Mouse (Mus musculus) stomach, embryonic 15.5 days (tissue): ENCODE results near the gene Acot1. TPM values are rescaled to one million over a fixed set of nuclear protein-coding genes. Genes with fewer than 3 reads are reported as not detected.
"Not testable (repeated sequence)": the region's sequence is repeated elsewhere in the genome, so short reads cannot be mapped to it uniquely, and the experiment has no call there.

Experiments
- ATAC-seq: fragments of 200-750 bp; cut with Nextera tagmentation; 2 replicates; pipeline ENCODE4 v1.8.0; 2017; ENCODE audit warnings: low read depth, moderate number of reproducible peaks, moderate TSS enrichment; ENCODE audit not compliant: insufficient read depth, low FRiP score
- H3K27ac ChIP-seq: fragments of 300-500 bp; sonication (generic); 2 replicates; pipeline ENCODE4 v1.5.1; 2015; ENCODE audit warnings: mild to moderate bottlenecking, inconsistent platforms
- H3K27me3 ChIP-seq: fragments of 300-500 bp; sonication (generic); replicated peaks from 2 replicates; pipeline ENCODE4 v1.6.1; 2015; ENCODE audit warnings: inconsistent platforms
- H3K36me3 ChIP-seq: fragments of 300-500 bp; sonication (generic); 2 replicates; pipeline ENCODE4 v1.6.1; 2015; ENCODE audit warnings: inconsistent platforms
- H3K4me1 ChIP-seq: fragments of 300-500 bp; sonication (generic); 2 replicates; pipeline ENCODE4 v1.6.1; 2015; ENCODE audit warnings: inconsistent platforms
- H3K4me2 ChIP-seq: fragments of 300-500 bp; sonication (generic); 2 replicates; pipeline ENCODE4 v1.6.1; 2015; ENCODE audit warnings: mild to moderate bottlenecking, inconsistent platforms
- H3K4me3 ChIP-seq: fragments of 300-500 bp; sonication (generic); replicated peaks from 2 replicates; pipeline ENCODE4 v1.5.1; 2015; ENCODE audit warnings: inconsistent platforms
- H3K9ac ChIP-seq: fragments of 300-500 bp; sonication (generic); 2 replicates; pipeline ENCODE4 v1.6.1; 2015; ENCODE audit warnings: inconsistent platforms
- H3K9me3 ChIP-seq: fragments of 300-500 bp; sonication (generic); 2 replicates; pipeline ENCODE4 v1.6.1; 2016; ENCODE audit warnings: inconsistent platforms
- WGBS: fragments of 180-500 bp; shearing (Covaris S2); methylation state at CpG from one replicate; pipeline ENCODE4 v1.1.7; 2015; 5-methylcytosine and 5-hydroxymethylcytosine counted together
- polyA plus RNA-seq: library from polyadenylated mRNA; unstranded; fragments of >200 nt; fragmentation: Nextera tagmentation; extraction: Ambion mirVana; gene quantifications from 2 replicates; pipeline ENCODE4 v1.2.1, GENCODE M21; 2015

The Acot1 gene
- polyA plus RNA-seq, 1 experiment from 2014 or later: 51.1 TPM

DNA sequence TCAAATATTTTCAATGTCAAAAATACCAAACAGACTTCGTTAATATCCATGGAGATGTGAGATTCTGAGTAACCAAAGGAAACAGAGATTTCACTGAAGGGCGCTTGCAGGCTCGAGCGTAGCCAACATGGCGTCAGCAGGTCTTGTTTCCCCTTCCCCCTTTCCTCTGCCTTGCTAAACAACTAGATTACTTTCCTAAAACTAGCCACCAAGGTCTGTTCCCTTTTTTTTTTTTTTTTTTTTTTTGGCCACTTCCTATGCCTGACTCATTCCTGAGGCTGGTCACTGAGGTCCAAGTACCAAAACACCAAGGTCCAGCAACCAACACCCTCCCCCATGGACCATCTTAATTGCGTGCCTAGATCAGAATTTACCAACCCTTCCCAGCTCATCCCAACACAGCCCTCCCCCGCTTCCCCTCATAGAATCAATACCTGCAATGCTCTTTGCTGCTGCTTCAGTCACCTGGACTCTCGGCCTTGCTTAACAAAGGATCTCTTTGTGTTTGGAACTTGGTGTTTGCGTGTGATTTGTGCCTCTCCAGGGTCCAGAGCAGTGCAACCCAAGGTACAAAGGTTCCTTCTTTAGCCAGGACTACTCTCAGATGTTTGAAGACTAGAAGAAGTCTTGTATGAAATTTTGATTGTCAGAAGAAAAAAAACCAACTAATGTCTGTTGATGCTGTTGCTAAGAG, 13.9 kb downstream of the Acot1 start:
- H3K27me3 ChIP-seq: no peaks in the 10 kb centered on the region
- no peak overlapping the region for H3K9ac ChIP-seq
- peak; percentile 51; the same call in 1 of the 2 replicates for ATAC-seq
- no peaks in the 10 kb centered on the region for H3K36me3 ChIP-seq
- H3K4me2 ChIP-seq: no peak overlapping the region
- H3K4me1 ChIP-seq: no peaks in the 10 kb centered on the region
- no peak overlapping the region for H3K4me3 ChIP-seq
- H3K27ac ChIP-seq: no peak overlapping the region
- 78% methylated on average over 9 of the region's 9 CpGs for WGBS
- H3K9me3 ChIP-seq: no peaks in the 10 kb centered on the region

DNA sequence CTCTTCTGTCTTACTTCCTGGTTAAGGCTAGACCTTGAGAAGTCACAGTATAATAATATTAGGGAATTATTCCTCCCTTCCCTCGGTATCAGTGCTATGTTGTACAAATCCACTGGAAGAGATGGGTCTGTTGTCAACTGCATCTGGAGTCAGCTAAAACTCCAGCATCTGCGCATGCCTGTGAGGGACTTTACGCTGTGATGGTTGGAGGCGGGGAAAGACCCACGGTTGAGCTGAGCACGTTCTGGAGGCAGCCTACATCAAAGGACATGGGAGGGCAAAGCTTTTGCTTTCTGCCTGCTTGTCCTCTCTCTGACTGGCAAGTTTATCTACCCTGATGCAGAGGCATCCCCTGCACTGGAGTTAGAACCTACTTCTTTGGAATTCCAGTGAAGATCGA, 16.6 kb downstream of the Acot1 start:
- Histone ChIP-seq H3K27ac (no peak overlapping the region), H3K9me3 (no peaks in the 10 kb centered on the region), H3K36me3 (no peaks in the 10 kb centered on the region), H3K27me3 (no peaks in the 10 kb centered on the region), H3K4me3 (no peak overlapping the region), H3K9ac (no peak overlapping the region), H3K4me2 (no peak overlapping the region), H3K4me1 (no peaks in the 10 kb centered on the region)
- no peak for ATAC-seq
- 79% methylated on average over 7 of the region's 7 CpGs for WGBS

DNA sequence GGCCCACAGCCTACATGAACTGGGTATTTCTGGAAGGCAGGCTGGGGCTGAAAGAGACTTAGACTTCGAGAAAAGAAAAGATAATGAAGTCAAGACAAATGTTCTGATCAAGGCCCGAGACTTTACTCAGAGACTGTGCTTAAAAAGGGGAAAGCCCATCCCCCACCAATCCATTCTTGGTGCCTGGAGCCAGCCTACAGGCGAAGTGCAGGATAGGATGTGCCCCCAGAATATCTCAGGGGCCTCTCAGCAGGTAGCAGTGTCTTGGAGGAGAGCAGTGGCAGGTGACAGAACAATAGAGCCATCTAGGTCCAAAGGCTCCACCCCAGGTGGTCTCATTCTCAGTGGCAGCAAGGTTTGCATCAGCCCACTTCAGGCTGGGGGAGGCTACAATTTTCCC, 19.0 kb downstream of the Acot1 start:
- not testable (repeated sequence) for H3K4me2 ChIP-seq, H3K27ac ChIP-seq, H3K27me3 ChIP-seq, H3K4me1 ChIP-seq, H3K9ac ChIP-seq, H3K9me3 ChIP-seq, H3K4me3 ChIP-seq, H3K36me3 ChIP-seq, ATAC-seq
- 69% methylated on average over 3 of the region's 3 CpGs for WGBS

DNA sequence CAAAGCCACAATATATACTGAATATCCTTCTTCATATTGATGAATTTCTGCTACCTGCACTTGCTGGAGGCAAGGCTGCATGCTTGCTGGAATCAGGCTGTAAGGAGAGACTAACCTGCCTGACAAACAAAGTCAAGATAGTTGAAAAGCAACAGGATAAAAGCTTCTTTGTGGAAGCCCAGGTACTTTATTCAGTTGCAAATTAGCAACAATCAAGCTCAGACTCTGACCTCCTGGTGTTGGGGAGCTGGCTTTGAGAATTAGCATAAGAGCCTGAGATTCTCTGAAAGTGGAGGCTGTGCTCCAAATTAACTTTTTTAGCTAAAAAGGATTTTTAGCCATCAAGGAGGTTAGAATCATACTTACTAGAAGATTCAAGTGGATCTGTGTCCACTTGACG, 19.8 kb downstream of the Acot1 start:
- WGBS: 91% methylated on average over 1 of the region's 1 CpGs
- not testable (repeated sequence) for H3K9ac ChIP-seq, H3K27me3 ChIP-seq, H3K27ac ChIP-seq, H3K4me1 ChIP-seq, H3K9me3 ChIP-seq, ATAC-seq, H3K4me2 ChIP-seq, H3K36me3 ChIP-seq, H3K4me3 ChIP-seq

DNA sequence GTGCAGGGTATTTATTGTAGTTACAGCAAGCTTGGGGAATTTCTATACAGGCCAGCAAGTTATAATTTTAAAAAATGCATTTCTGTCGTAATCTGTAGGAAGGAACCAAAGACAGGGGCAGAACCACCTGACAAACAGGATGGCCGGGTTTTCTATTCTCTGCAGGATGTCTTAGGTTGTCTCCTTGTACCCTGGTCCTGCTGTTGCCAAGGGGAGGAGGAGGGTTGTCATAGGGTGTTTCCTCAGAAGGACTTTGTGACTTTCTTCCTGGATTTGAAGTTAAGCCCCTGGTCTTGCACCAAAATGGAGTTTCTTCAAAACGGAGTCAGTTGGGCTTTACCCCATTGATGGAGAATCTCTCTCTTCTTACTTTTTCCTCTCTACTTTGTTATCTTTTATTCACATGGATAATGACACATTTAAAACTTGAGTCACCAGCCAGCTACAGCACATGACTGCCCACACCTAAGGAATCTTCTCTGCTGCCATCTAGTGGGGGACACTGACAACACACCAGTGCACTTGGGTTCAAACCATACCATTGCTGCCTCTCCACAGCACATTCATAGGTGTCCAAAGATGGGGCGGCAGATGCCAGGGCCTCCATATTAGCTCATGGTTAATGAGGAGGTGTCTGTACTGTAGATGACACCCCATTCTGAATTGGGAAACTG, 21.5 kb downstream of the Acot1 start:
- Histone ChIP-seq H3K4me3 (no peak overlapping the region), H3K4me2 (no peak overlapping the region), H3K27ac (no peak overlapping the region), H3K4me1 (no peaks in the 10 kb centered on the region), H3K9me3 (no peaks in the 10 kb centered on the region), H3K36me3 (no peaks in the 10 kb centered on the region), H3K27me3 (no peaks in the 10 kb centered on the region), H3K9ac (no peak overlapping the region)
- 58% methylated on average over 4 of the region's 4 CpGs for WGBS
- ATAC-seq: 0 out of 2 replicates have a peak, but pooled peaks have one; percentile 39

DNA sequence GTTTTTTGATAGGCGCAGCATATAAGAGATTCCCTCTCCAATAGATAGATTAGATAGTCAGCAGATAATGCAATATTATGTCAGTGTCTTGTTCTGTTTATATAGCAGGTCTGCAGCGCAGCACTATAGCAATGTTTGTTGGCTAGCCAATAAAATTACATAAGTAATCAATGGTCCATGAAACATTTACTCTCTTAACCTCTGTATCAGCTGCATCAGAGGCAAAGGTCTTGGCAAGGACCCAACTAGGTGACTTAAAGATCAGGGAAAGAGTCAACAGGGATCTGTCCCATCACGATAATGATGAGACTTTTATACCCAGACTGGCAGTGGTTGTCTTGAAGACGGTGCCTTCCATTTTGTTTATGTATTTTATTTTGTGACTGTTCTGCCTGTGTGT, 23.6 kb downstream of the Acot1 start:
- no peaks in the 10 kb centered on the region for H3K27me3 ChIP-seq
- WGBS: 84% methylated on average over 4 of the region's 4 CpGs
- H3K4me1 ChIP-seq: no peaks in the 10 kb centered on the region
- no peak overlapping the region for H3K4me3 ChIP-seq
- ATAC-seq: no peak
- no peak overlapping the region for H3K9ac ChIP-seq
- no peaks in the 10 kb centered on the region for H3K9me3 ChIP-seq
- no peaks in the 10 kb centered on the region for H3K36me3 ChIP-seq
- H3K27ac ChIP-seq: no peak overlapping the region
- H3K4me2 ChIP-seq: no peak overlapping the region

DNA sequence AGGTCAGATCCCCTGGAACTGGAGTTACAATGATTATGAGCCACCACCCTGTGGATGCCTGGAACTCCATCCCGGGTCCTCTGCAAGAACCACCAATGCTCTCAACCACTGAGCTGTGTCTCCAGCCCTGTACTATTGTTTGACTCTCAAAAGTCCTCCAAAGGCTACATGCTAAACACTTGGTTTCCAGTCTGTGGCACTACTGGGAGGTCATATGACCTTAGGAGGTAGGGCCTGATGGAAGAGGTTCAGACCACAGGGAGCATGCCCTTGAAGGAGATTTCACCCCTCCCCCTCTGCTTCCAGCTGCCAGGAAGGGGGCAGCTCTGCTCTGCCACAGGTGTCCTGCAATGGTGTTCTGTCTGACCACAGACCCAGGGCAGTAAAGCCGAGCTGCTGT, 24.0 kb downstream of the Acot1 start:
- not testable (repeated sequence) for H3K9me3 ChIP-seq, H3K9ac ChIP-seq, H3K4me3 ChIP-seq, ATAC-seq, H3K4me2 ChIP-seq, H3K4me1 ChIP-seq, H3K27me3 ChIP-seq, H3K36me3 ChIP-seq, H3K27ac ChIP-seq
- 74% methylated on average over 2 of the region's 2 CpGs for WGBS

DNA sequence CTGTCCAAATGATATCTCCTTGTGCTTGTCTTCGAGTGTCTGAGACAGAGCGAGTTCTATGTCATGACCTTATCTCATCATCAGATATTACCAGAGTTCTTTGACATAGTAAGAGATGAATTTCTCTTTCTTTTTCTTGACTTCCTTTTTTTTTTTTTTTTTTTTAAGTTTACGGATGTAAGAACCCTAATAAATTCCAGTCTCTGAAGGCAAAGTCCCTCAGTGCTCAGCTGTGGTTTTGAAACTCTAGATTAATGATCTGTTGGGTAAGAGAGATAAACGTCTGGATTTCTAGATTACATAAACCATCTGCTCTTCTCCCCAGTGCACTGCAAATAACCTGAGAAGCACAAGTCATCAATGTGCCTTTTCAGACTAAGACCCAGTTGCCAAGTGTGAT, 24.8 kb downstream of the Acot1 start:
- H3K4me3 ChIP-seq: no peak overlapping the region
- no peak overlapping the region for H3K27ac ChIP-seq
- no peaks in the 10 kb centered on the region for H3K27me3 ChIP-seq
- H3K9ac ChIP-seq: no peak overlapping the region
- WGBS: 29% methylated on average over 4 of the region's 4 CpGs
- no peaks in the 10 kb centered on the region for H3K4me1 ChIP-seq
- H3K4me2 ChIP-seq: no peak overlapping the region
- no peak for ATAC-seq
- H3K9me3 ChIP-seq: no peaks in the 10 kb centered on the region
- no peaks in the 10 kb centered on the region for H3K36me3 ChIP-seq

DNA sequence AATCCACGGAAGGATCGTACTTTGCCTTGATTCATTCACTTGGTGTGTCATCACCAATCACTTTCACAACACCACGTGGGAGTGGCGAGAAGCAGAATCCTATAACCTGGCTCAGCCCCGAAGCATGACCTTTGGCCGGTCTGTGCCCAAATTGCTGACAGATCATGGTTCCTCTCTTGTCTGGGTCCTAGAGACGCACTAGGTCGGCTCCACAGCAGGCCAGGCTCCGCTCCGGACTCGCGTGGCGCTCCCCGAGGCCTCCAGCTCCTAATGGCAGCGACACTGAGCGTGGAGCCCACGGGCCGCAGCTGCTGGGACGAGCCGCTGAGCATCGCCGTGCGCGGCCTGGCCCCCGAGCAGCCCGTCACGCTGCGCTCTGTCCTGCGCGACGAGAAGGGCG, 29.0 kb downstream of the Acot1 start, which contains the start of gene Acot4:
Acot4 (plus strand) TSS at position 139 of the 400 bp plus-strand sequence.
- H3K9me3 ChIP-seq, ATAC-seq, H3K36me3 ChIP-seq, H3K4me1 ChIP-seq, H3K27ac ChIP-seq, H3K27me3 ChIP-seq: not testable (repeated sequence)
- H3K4me2 ChIP-seq: peak within 1 kb of the TSS; percentile 71
- 0 out of 2 replicates have a peak within 1 kb of the TSS, but pooled peaks have one; percentile 25 for H3K9ac ChIP-seq
- whole genome bisulfite sequencing: 8% methylated on average over 32 of the region's 32 CpGs
- H3K4me3 ChIP-seq: peak within 1 kb of the TSS; percentile 48

DNA sequence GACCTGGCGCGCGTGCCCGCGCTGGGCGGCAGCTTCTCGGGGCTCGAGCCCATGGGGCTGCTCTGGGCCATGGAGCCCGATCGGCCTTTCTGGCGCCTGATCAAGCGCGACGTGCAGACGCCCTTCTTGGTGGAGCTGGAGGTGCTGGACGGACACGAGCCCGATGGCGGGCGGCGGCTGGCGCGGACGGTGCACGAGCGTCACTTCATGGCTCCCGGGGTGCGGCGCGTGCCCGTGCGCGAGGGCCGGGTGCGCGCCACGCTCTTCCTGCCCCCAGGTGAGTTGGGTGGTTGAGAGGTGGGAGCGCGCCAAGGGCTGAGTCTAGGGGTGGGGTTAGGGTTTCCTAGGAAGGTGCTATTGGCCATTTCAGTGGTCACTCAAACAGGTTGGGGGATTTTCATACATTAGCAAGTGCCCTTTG, 29.4 kb downstream of the Acot1 start, which contains the start of gene Gm49366:
Gm49366 (plus strand) TSS at position 245 of the 421 bp plus-strand sequence.
- H3K9me3 ChIP-seq, H3K4me1 ChIP-seq, H3K27ac ChIP-seq, H3K36me3 ChIP-seq, H3K27me3 ChIP-seq: not testable (repeated sequence)
- H3K9ac ChIP-seq: 0 out of 2 replicates have a peak within 1 kb of the TSS, but pooled peaks have one; percentile 25
- peak within 1 kb of the TSS; percentile 48 for H3K4me3 ChIP-seq
- H3K4me2 ChIP-seq: peak within 1 kb of the TSS; percentile 71
- peak; percentile 60; the same call in 1 of the 2 replicates for ATAC-seq
- WGBS: 2% methylated on average over 39 of the region's 39 CpGs

DNA sequence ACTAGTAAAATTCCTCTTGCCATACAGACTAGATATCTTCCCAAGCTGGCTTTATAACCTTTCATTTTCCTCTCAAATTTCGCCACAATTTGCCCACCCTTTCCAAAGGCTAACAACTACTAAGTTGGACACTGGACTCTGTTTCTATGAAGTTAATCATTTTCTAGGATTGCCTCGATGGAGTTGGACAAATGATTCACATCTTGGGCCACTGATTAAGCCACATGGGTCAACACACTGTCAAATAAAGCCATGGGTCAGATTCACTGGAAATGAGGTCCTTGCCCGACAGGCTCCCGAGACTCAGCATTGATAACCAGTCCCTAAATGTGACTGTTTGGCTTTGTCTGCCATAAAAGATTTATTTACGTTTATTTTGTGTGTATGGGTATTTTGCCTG, 33.0 kb downstream of the Acot1 start:
- ATAC-seq: no peak
- H3K9ac ChIP-seq: no peak overlapping the region
- no peak overlapping the region for H3K4me3 ChIP-seq
- no peaks in the 10 kb centered on the region for H3K36me3 ChIP-seq
- no peak overlapping the region for H3K4me2 ChIP-seq
- H3K27ac ChIP-seq: no peak overlapping the region
- H3K4me1 ChIP-seq: no peaks in the 10 kb centered on the region
- no peaks in the 10 kb centered on the region for H3K9me3 ChIP-seq
- H3K27me3 ChIP-seq: no peaks in the 10 kb centered on the region
- WGBS: 66% methylated on average over 5 of the region's 5 CpGs

DNA sequence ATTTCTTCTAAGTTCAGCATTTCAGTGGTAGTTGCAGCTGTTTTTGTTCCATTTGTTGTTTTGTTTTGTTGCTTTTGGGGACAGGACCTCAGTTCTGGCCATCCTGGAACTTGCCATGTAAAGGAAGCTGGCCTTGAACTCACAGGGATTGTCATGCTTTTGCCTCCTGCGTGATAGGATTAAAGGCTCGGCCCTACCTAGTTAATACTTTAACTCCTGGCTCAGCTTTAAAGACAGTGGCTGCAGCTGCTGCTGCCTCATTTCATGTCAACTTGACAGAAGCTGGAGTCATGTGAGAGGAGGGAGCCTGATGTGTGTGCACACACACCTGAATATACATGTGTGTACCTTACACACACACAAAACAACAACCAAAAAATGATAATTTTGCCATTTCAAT, 34.8 kb downstream of the Acot1 start:
- no peaks in the 10 kb centered on the region for H3K27me3 ChIP-seq
- H3K4me3 ChIP-seq: no peak overlapping the region
- H3K4me1 ChIP-seq: no peaks in the 10 kb centered on the region
- no peak overlapping the region for H3K4me2 ChIP-seq
- 56% methylated on average over 2 of the region's 2 CpGs for WGBS
- ATAC-seq: no peak
- no peak overlapping the region for H3K27ac ChIP-seq
- H3K36me3 ChIP-seq: no peaks in the 10 kb centered on the region
- no peak overlapping the region for H3K9ac ChIP-seq
- no peaks in the 10 kb centered on the region for H3K9me3 ChIP-seq
